In the genomic region with DNA sequence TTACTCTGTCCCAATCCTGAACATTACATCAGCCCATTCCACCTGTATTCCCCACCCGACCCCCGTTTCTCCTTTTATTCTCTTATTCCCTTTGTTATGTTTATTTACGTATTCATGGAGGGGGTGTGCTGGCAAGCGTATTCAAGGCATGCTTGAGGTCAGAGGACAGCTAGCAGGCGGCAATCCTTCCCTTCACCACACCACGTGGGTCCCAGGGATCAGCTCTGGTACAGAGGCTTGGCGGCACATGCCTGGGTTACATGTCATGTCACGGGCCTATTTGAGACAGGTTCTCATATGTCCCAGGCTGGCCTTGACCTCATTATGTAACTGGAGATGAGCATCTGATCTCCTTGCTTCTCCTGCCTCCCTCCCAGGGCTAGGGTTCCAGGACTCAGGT, we compare ENCODE assay signal across 14 mouse cellular contexts. TPM values are rescaled to one million over a fixed set of nuclear protein-coding genes. Genes with fewer than 3 reads are reported as not detected.
DNase-seq lines count a peak whose midpoint lies in the region; ATAC-seq and TF ChIP-seq lines count a peak whose summit lies in the region.
"Had no signal": no experiment of that assay in that cellular context is flagged by ENCODE, and none has a peak within 500 bp of the region (broad histone marks: within the 10 kb centered on the region; RNA-seq: fewer than 3 reads in every experiment).

No protein-coding gene starts in this region.

- intact Hi-C loops in gastrocnemius, postnatal 36 days (cut with DNase I), result no loop called here

- TF ChIP-seq EP300 in lung, postnatal 0 days (IDR thresholded peaks at IDR 0.05), result no peak

- no peaks in the 10 kb centered on the region for H3K9me3 ChIP-seq in lung, postnatal 0 days (ENCODE audit: low read length)
- no peaks in the 10 kb centered on the region for H3K9me3 ChIP-seq in hindbrain, embryonic 13.5 days
- no peaks in the 10 kb centered on the region for H3K9me3 ChIP-seq in intestine, embryonic 15.5 days
- H3K9me3 ChIP-seq: heart, embryonic 13.5 days had no signal

- H3K4me3 ChIP-seq in lung, postnatal 0 days (ENCODE audit: low read depth, low read length), result no peak overlapping the region
- H3K4me3 ChIP-seq in hindbrain, embryonic 13.5 days, result no peak overlapping the region
- no peak overlapping the region for H3K4me3 ChIP-seq in intestine, embryonic 15.5 days (replicated peaks)
- H3K4me3 ChIP-seq: heart, embryonic 13.5 days had no signal

- 60% methylated on average over 8 of the region's 8 CpGs for WGBS in lung, postnatal 0 days
- 35% methylated on average over 8 of the region's 8 CpGs for WGBS in hindbrain, embryonic 13.5 days
- 64% methylated on average over 8 of the region's 8 CpGs for WGBS in intestine, embryonic 15.5 days

- peak; percentile 30 for DNase-seq in gastrocnemius, postnatal 25 days
- DNase-seq in gastrocnemius, postnatal 36 days, result no peak
- DNase-seq in lung, postnatal 36 days, result peak; percentile 11
- DNase-seq in lung, postnatal 0 days (ENCODE audit: low spot score), result no peak
- DNase-seq in R1 (ENCODE audit: low read depth, low spot score), result peak; percentile 94
- DNase-seq in yolk sac, embryonic 10.5 days (ENCODE audit: low spot score), result no peak
- DNase-seq: kidney, adult 2 months; right cerebral cortex, adult 18-20 months; thymus, postnatal 36 days had no signal

- H3K27me3 ChIP-seq in lung, postnatal 0 days (replicated peaks; ENCODE audit: insufficient read depth, low read length), result no peaks in the 10 kb centered on the region
- no peaks in the 10 kb centered on the region for H3K27me3 ChIP-seq in hindbrain, embryonic 13.5 days
- H3K27me3 ChIP-seq in intestine, embryonic 15.5 days (replicated peaks), result no peaks in the 10 kb centered on the region
- H3K27me3 ChIP-seq: heart, embryonic 13.5 days had no signal

- ATAC-seq in lung, postnatal 0 days, result no peak
- 0 out of 2 replicates have a peak, but pooled peaks have one; percentile 26 for ATAC-seq in hindbrain, embryonic 13.5 days (ENCODE audit: low FRiP score)
- no peak for ATAC-seq in intestine, embryonic 15.5 days

- no peak overlapping the region for H3K4me2 ChIP-seq in lung, postnatal 0 days (replicated peaks; ENCODE audit: low read depth, low read length)
- no peak overlapping the region for H3K4me2 ChIP-seq in hindbrain, embryonic 13.5 days
- no peak overlapping the region for H3K4me2 ChIP-seq in intestine, embryonic 15.5 days (replicated peaks)
- H3K4me2 ChIP-seq: heart, embryonic 13.5 days had no signal

- no peaks in the 10 kb centered on the region for H3K4me1 ChIP-seq in lung, postnatal 0 days (ENCODE audit: insufficient read depth, low read depth, low read length)
- H3K4me1 ChIP-seq in hindbrain, embryonic 13.5 days (replicated peaks), result peaks cover 7% of the 10 kb centered on the region; the same call in 1 of the 2 replicates
- no peaks in the 10 kb centered on the region for H3K4me1 ChIP-seq in intestine, embryonic 15.5 days (replicated peaks)
- H3K4me1 ChIP-seq: heart, embryonic 13.5 days had no signal

- no peak overlapping the region for H3K27ac ChIP-seq in lung, postnatal 0 days (ENCODE audit: low read length)
- no peak overlapping the region for H3K27ac ChIP-seq in hindbrain, embryonic 13.5 days
- H3K27ac ChIP-seq in intestine, embryonic 15.5 days, result no peak overlapping the region
- H3K27ac ChIP-seq: heart, embryonic 13.5 days; macrophage had no signal

- H3K9ac ChIP-seq in lung, postnatal 0 days (replicated peaks; ENCODE audit: low read depth), result no peak overlapping the region
- H3K9ac ChIP-seq in hindbrain, embryonic 13.5 days, result peak overlapping the region; percentile 39; the same call in 1 of the 2 replicates
- H3K9ac ChIP-seq in intestine, embryonic 15.5 days, result no peak overlapping the region
- H3K9ac ChIP-seq: heart, embryonic 13.5 days had no signal

- H3K36me3 ChIP-seq in lung, postnatal 0 days (ENCODE audit: insufficient read depth, low read length), result no peaks in the 10 kb centered on the region
- peaks cover 95% of the 10 kb centered on the region for H3K36me3 ChIP-seq in hindbrain, embryonic 13.5 days
- no peaks in the 10 kb centered on the region for H3K36me3 ChIP-seq in intestine, embryonic 15.5 days

- no peak for TF ChIP-seq CTCF in lung, postnatal 0 days (IDR thresholded peaks at IDR 0.05)

RNA-seq across cellular contexts. Expression of a gene that starts 11.9 kb away (rescaled TPM):
- total RNA-seq in gastrocnemius, postnatal 25 days (2021), result 1 to 10 TPM; 1.4 to 1.7 TPM
- total RNA-seq in gastrocnemius, postnatal 36 days (2021), result 1 to 10 TPM in 1 of 2 experiments, under 1 TPM in 1; 0.54 to 1.6 TPM
- 0.31 and 0.45 TPM in 2 replicates for polyA plus RNA-seq in lung, postnatal 0 days (2015; fragmentation: Nextera tagmentation; extraction: Ambion mirVana)
- polyA plus RNA-seq in hindbrain, embryonic 13.5 days (2015; fragmentation: Nextera tagmentation; extraction: Ambion mirVana), result 7.2 and 7.5 TPM in 2 replicates
- polyA plus RNA-seq in intestine, embryonic 15.5 days (2015; fragmentation: Nextera tagmentation; extraction: Ambion mirVana), result 0.63 and 1.1 TPM in 2 replicates
- total RNA-seq: granulocyte monocyte progenitor cell, adult 5-6 weeks had no signal
- polyA plus RNA-seq: macrophage had no signal

RNA-seq across cellular contexts. Expression of a gene that starts 17.5 kb away (rescaled TPM):
- 10 to 100 TPM; 21.8 to 23.1 TPM for total RNA-seq in gastrocnemius, postnatal 25 days (2021)
- total RNA-seq in gastrocnemius, postnatal 36 days (2021), result 10 to 100 TPM; 22.4 to 24.9 TPM
- polyA plus RNA-seq in lung, postnatal 0 days (2015; fragmentation: Nextera tagmentation; extraction: Ambion mirVana), result 49.7 and 54.4 TPM in 2 replicates
- 128 and 137 TPM in 2 replicates for polyA plus RNA-seq in hindbrain, embryonic 13.5 days (2015; fragmentation: Nextera tagmentation; extraction: Ambion mirVana)
- 92.4 and 98.2 TPM in 2 replicates for polyA plus RNA-seq in intestine, embryonic 15.5 days (2015; fragmentation: Nextera tagmentation; extraction: Ambion mirVana)

RNA-seq across cellular contexts. Expression of a gene that starts 22.7 kb away (rescaled TPM):
- under 1 TPM in 1 of 2 experiments, not detected in 1; 0.23 TPM for total RNA-seq in gastrocnemius, postnatal 25 days (2021)
- total RNA-seq in gastrocnemius, postnatal 36 days (2021), result not detected
- 0.25 and 0.35 TPM in 2 replicates for polyA plus RNA-seq in lung, postnatal 0 days (2015; fragmentation: Nextera tagmentation; extraction: Ambion mirVana)
- 0.12 and 0.19 TPM in 2 replicates for polyA plus RNA-seq in hindbrain, embryonic 13.5 days (2015; fragmentation: Nextera tagmentation; extraction: Ambion mirVana)
- 2.2 and 3.6 TPM in 2 replicates for polyA plus RNA-seq in intestine, embryonic 15.5 days (2015; fragmentation: Nextera tagmentation; extraction: Ambion mirVana)

RNA-seq across cellular contexts. Expression of a gene that starts 37.6 kb away (rescaled TPM):
- total RNA-seq in gastrocnemius, postnatal 25 days (2021), result 10 to 100 TPM; 10.7 to 12.3 TPM
- total RNA-seq in gastrocnemius, postnatal 36 days (2021), result 10 to 100 TPM in 1 of 2 experiments, 1 to 10 TPM in 1; 9.7 to 10.5 TPM
- 31.9 and 34.4 TPM in 2 replicates for polyA plus RNA-seq in lung, postnatal 0 days (2015; fragmentation: Nextera tagmentation; extraction: Ambion mirVana)
- polyA plus RNA-seq in hindbrain, embryonic 13.5 days (2015; fragmentation: Nextera tagmentation; extraction: Ambion mirVana), result 79.4 and 86.8 TPM in 2 replicates
- polyA plus RNA-seq in intestine, embryonic 15.5 days (2015; fragmentation: Nextera tagmentation; extraction: Ambion mirVana), result 63.7 and 66.8 TPM in 2 replicates

RNA-seq across cellular contexts. Expression of a gene that starts 43.5 kb away (rescaled TPM):
- 10 to 100 TPM; 41.8 to 46.2 TPM for total RNA-seq in gastrocnemius, postnatal 25 days (2021)
- total RNA-seq in gastrocnemius, postnatal 36 days (2021), result 10 to 100 TPM; 40.2 to 42.4 TPM
- 6.8 and 7.5 TPM in 2 replicates for polyA plus RNA-seq in lung, postnatal 0 days (2015; fragmentation: Nextera tagmentation; extraction: Ambion mirVana)
- polyA plus RNA-seq in hindbrain, embryonic 13.5 days (2015; fragmentation: Nextera tagmentation; extraction: Ambion mirVana), result 9.7 and 12.4 TPM in 2 replicates
- 8.1 and 9.0 TPM in 2 replicates for polyA plus RNA-seq in intestine, embryonic 15.5 days (2015; fragmentation: Nextera tagmentation; extraction: Ambion mirVana)

Comparison
In these comparisons a context has a peak if more than half of its experiments do, and no peak if none do; other contexts are left out.
1. DNase-seq: peak in gastrocnemius, postnatal 25 days (single experiment), lung, postnatal 36 days (single experiment) and R1 (single experiment); none in gastrocnemius, postnatal 36 days (0 of 2), lung, postnatal 0 days (single experiment) and yolk sac, embryonic 10.5 days (single experiment).